Mouse (Mus musculus): ENCODE data around the gene Tubb2a.

The Tubb2a gene

GRCm38 (mm10) chr13:34077492-34078271 lies at the start of gene Tubb2a:
Tubb2a (minus strand) TSS chr13:34078007.
- DNase-seq (ENCODE audit: low spot score), result peak; percentile 85

DNA sequence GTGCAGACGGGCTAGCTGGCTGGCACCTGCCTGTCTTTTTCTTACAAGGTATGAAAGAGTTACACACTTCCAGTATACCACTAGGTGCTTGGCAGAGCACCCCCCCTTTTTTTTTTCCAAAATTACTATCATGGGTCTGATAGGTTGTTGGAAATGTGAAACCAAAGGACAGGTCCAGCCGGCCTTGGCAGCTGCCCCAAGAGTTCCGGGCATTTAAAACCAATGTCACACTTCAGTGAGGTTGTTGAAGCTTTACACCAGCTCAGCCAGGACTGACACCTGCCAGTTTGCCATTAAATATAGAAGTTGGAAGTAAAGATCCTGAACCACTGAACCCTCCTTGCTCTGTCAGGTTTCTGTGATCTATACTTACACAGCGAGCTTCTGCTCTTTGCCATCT lies 47.9 kb upstream of the Tubb2a start:
- no peak for DNase-seq (ENCODE audit: low spot score)

- no peak for DNase-seq (ENCODE audit: low spot score)
Measured at GRCm38 (mm10) chr13:34120536-34120935, 42.7 kb upstream of the Tubb2a start.

DNA sequence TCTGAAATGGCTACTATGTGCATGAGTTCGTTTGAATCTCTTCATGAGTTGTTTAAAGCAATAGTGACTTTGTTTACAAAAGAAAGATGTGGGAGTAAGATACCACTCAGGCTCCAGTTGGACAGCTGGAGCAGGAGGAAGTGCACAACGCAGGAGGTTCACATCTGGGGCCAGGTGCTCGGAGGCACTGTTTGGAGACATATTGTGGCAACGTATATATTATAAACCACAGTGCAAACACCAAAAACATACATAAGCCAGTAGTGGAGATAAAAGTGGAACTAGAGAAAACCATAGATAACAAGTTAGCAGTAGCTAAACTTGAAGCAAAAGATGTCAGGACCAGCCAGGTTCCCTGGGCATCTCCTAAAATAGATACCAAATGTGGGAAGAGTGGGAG lies 41.6 kb upstream of the Tubb2a start:
- no peak for DNase-seq (ENCODE audit: low spot score)

DNA sequence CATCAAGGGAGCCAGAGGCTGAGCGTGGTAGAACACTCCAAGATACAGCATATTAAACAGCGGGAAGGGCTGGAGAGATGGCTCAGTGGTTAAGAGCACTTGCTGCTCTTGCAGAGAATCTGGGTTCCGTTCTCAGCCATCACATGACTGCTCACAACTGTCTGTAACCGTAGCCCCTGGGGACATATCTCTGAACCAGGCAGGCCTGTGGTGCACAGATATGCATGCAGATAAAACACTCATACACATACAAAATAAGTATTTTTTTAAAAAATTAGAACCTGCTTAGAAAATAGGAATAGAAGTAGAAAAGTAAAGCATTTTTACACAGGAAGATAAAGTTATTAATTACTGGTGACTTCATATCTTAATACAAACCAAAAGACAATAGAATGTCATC lies 41.0 kb upstream of the Tubb2a start:
- no peak for DNase-seq (ENCODE audit: low spot score)

DNA sequence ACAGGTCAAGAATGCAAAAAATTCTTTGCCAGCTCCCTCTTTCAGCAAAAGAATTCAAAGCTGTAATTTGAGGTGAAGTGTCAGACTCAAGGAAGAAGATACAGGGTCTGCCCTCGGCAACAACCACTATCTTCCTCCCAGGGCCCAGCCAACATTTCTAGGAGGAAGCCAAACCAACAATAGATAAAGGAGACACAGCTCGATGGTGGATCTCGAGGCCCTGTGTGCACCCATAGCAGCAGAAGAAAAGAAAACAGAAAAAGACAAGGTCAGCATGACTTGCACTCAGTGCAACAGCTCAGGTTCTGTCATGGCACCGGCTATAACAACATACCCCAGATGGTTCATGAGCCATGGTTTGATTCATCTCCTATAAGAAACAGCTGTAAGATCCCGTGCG lies 38.7 kb upstream of the Tubb2a start:
- no peak for DNase-seq (ENCODE audit: low spot score)

GRCm38 (mm10) chr13:34114654-34115053 lies 36.8 kb upstream of the Tubb2a start:
- no peak for DNase-seq (ENCODE audit: low spot score)

DNA sequence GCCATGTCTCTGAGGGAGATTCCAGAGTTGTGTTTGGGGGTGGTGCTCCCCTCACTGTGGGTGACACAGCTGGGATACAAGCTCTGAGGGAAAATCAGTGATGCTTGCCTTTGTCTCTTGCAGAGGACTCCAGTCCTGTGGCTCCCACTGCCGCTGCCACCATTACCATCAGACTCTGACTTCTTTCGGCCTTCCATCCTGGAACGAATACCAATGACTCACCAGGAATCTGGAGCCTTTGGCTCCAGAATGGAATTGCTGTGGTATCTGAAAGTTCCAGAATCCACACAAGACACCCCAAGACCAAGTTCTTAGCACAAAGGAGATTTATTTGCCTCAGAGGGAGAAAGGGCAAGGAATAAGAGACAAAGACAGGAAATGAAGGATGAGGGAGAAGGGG lies 35.3 kb upstream of the Tubb2a start:
- no peak for DNase-seq (ENCODE audit: low spot score)

DNA sequence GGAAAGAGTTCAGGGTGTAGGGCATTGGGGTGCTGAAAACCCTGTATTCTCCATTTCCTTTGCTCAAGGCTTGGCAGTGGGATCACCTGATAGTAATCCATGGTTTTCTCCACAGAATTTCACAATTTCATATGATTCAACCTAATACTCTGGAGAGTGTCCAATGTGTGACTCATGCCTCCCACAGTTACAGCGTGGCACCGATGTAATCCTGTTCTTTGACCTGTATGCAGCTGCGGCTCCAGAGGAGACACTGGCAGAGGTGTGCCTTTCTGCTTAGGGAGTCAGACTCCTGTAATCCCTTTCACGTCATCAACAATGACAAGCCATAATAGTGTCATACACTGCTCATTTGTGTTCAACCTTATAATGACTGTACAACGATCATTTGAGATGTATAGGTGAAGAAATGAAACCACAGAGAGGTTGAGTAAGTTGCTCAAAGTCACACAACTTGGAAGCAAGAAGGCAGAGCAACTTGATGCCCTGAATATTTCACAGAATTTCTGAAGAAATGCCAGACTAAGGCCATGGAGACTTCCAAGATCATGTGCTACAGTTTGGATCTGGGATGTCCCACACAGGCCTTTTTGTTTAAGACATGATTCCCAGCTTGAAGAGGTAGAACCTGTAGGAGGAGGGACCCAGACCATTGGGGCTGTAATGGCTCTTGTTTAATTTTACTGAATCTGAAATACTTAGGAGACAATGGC lies 34.7 kb upstream of the Tubb2a start:
- no peak for DNase-seq (ENCODE audit: low spot score)

- no peak for DNase-seq (ENCODE audit: low spot score)
Measured at GRCm38 (mm10) chr13:34111878-34112277, 34.1 kb upstream of the Tubb2a start.

- DNase-seq (ENCODE audit: low spot score), result no peak
Measured at GRCm38 (mm10) chr13:34111019-34111418, 33.2 kb upstream of the Tubb2a start.

- no peak for DNase-seq (ENCODE audit: low spot score)
Measured at GRCm38 (mm10) chr13:34109677-34110058, 31.9 kb upstream of the Tubb2a start.

DNA sequence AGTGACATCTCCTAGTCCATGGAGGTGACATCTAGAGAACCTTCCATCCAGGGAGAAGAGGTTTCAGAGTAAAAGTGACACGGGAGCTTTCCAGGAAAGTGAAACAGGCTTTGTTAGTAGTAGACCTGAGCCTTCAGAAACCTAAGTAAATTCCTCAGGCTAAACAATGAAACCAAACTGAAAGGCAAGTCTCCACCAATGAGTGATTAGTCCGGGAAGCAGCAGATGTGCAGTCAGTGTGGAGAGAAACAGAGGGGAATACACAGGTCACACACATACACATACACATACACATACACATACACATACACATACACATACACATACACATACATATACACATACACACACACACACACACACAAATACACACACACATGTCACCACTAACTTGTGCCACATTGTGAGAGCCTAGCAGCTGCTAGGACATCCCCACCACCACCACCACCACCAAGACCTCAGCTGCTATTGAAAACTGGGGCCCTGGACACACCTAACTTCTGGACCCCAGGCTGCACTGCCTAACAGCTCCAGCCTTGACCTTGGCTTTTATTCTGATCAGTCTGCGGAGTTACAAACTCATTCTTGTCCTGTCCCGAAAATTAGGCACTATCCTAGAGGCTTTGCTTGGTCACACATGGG lies 31.3 kb upstream of the Tubb2a start:
- no peak for DNase-seq (ENCODE audit: low spot score)

- DNase-seq (ENCODE audit: low spot score), result no peak
Measured at GRCm38 (mm10) chr13:34106999-34107398, 29.2 kb upstream of the Tubb2a start.

GRCm38 (mm10) chr13:34106256-34106655 lies 28.4 kb upstream of the Tubb2a start:
- DNase-seq (ENCODE audit: low spot score), result no peak

DNA sequence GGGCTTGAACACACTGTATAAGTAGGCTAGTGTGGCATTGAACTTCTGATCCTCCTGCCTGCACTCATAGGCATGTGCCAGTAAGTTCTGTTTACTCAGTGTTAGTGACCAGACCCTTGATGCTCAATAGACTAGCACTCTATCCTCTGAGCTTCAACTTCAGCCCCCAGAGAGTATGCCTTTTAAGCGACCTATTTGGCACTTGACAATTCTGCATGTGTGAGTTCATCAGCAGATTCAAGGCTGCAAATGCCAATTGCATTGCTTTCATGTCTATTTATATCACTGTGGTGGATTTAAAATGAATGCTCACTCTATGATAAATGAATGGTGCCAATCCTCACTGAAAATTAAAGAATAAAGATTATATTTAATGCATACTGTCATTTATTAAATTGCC lies 27.6 kb upstream of the Tubb2a start:
- DNase-seq (ENCODE audit: low spot score), result no peak

DNA sequence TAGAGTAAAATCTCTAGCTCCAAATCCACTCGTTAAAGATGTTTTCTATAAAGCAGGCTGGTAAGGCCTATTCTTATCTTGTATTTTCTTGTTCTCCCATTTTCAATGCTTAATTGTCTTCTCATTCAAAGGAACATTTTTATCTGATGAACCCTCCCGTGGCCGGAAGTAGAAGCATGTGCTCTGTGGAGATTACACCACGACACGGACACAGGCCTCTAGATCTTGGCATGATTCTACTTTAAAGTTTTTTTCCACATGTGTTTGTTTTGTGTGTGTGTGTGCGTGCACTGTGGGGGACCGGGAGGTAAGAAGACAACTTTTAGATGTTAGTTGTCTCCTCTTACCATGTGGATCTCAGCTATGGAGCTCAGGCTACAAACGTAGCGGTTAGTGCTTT lies 24.1 kb upstream of the Tubb2a start:
- DNase-seq (ENCODE audit: low spot score), result no peak

DNA sequence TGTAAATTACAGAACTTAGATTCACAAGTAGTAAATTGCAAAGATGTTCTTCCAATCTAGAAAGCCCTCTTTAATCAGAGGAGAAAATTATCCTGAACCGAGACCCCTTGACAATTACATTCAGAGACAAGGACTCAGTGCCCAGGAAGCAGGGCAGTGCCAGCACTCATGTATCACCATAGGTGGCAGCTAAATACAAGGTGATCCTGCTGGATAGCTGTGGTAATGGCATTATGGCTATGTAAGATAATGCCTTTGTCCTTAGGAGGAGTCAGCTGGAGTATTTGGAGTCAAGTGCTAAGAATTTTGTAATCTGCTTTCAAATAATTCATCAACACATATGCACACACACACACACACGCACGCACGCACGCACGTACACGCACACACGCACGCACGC lies 23.4 kb upstream of the Tubb2a start:
- DNase-seq (ENCODE audit: low spot score), result no peak

- DNase-seq (ENCODE audit: low spot score), result no peak
Measured at GRCm38 (mm10) chr13:34100733-34101132, 22.9 kb upstream of the Tubb2a start.

DNA sequence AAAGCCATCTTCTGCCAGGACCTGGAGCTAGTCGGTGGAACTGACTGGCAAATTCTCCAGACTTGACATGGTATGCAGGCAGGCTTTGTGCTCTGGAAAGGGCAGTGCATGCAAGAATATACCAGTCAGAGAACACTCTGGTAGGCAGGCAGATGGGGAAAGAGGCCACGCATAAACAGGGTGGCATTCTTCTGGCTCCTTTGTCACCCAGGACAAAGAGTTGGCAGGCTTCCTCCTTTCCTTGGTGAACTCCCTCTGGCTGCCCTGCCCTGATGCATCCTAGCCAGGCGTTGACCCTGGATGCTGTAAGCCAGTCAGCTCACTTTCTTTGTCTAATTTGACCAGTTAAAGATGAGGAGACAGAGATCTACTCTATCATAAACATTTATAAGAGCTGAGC lies 19.3 kb upstream of the Tubb2a start:
- no peak for DNase-seq (ENCODE audit: low spot score)

DNA sequence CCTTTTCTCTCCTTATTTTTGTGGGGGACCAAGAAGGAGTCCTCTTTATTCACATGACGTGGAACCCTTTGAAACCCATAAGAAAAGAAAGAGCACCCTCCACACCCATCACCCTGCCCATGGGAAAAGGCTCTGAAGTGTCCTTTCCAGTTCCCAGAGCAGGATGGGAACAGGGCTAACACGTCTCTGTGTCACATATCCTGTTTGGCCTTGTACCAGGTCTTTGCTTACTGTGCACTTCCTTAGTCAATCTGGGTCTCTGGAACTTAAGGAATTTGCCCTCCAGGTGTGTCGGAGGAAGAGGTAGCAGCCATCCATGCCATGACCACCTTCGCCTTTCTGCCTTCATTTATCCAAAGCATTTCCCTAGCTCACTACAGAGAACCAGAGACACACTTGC lies 18.6 kb upstream of the Tubb2a start:
- DNase-seq (ENCODE audit: low spot score), result no peak

DNA sequence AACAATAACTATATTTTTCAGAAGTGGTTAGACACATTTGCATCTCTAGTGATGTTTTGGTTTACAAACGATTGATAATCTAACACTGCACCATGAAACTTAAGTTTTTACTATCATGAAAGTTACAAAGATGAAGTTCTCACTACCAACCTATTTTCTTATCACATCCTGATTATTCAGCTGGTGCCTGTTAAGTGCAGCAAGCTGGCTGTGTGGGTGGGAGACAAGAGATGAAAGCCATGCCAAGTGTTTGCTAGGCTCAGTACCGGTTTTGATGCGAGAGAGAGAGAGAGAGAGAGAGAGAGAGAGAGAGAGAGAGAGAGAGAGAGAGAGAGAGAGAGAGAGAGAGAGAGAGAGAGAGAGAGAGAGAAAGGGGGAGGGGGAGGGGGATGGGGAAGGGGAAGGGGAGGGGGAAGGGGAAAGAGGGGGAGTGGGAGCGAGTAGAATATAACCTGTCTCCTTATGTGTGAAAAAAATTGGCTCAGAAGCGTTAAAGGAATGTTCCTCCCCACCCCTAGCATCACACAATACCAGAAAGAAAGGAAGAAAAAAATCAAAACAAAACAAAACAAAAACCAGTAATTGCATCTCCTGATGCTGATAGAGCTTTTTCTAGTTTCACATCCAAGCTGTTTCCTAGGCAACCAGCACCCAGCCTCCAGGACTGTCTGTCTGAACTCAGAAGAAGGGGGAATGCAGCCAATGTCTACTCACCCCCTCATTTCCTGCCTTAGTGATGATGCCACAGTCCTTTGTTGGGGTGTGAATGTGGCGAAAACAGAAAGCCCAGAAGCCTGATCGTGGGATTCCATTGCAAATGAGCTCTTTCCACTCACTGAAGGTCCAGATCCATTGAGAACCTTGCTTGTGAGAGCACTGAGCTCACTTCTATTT lies 18.0 kb upstream of the Tubb2a start:
- DNase-seq (ENCODE audit: low spot score), result peak; percentile 86

Data from left cerebral cortex, adult 11 months (tissue).